Mouse (Mus musculus) gastrocnemius, postnatal 36 days (tissue): ENCODE results near the gene Klf16. TPM values are rescaled to one million over a fixed set of nuclear protein-coding genes. Genes with fewer than 3 reads are reported as not detected.

Source experiments
- DNase-seq, 2 experiments: peaks; one replicate each; pipeline ENCODE4 v3.0.0; 2022
- intact Hi-C: fragments of 180-260 bp; cut with DNase I; formaldehyde crosslinking; loops from one replicate; pipeline ENCODE4 v1.15.1; 2025
- long read RNA-seq, 2 experiments: library from polyadenylated mRNA; stranded (forward); transcript quantifications; one replicate each; pipeline ENCODE4 v2.0.0; 2021
- total RNA-seq, 2 experiments: library from RNA; stranded (reverse); gene quantifications; 2 replicates each; pipeline ENCODE4 v1.2.3; 2021

The Klf16 gene
- 1 to 10 TPM; 1.5 TPM for total RNA-seq
- long read RNA-seq, experiment 1 = 0 reads
- long read RNA-seq, experiment 2 = 0 reads

DNA sequence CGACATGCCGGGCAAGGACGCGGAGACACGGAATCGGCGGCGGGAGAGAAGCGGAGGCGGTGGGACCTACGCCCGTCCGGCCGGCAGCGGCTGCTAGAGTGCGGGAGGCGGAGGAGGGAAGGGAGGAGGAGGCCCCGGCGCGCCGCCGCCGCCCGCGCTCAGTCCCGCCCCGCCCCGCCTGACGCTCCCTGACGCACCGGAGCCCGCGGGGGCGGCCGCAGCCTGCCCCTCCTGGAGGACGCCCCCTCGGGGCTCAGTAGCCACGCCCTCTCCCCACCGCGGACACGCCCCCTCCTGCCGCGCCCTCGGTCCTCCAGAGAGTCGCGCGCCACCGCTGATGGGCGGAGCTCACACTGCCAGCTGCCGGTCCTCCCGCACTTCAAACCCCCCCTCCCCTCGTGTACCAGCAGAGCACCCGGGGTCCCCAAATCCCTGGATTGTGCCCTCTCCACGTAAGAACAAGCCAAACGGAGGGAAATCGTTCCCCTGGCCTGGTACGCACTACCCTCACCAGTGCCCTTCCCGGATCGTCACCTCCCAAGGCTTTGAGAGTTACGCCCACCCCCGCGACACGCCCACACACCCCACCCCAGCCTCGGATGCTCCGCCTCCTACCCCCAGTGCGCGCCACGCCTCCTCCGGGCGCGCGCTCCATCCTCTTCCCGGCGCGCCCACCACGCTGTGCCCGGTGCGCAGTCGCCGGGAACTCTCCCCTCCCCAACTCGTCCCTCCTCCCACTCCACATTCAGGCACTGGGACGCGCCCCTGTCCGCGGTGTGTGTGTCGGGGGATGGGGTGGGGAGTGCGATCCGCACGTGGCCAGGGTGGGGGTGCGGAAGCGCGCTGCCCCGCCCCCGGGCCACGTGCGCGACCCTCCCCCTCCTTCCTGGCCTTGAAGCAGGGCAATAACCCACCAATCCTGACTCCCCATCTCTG, at the start of gene Klf16:
Gene Klf16, minus strand, starts transcription at position 127 of the 936 bp plus-strand sequence.
- intact Hi-C loops = no loop called here
- DNase-seq = peak; percentile 97 to 99

DNA sequence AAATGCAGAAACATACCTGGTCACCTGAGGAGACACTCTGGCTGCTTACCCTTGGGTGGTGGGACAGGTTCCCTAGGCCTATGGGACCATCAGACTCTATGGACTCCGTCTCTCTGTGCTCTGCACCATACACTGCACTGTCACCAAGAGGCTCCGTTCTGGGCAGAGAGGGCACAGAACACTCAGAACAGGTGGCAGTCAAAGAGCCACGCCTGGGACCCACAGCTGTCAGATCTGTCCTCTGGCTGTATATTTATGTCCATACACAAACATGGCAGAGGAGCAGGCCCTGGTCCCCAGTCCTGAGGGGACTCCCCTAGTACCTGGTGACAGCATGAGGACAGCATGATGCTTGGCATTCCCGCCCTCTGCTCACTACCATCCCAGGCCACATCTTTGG, 48.6 kb upstream of the Klf16 start:
- DNase-seq = no peak
- intact Hi-C loops = no loop called here

DNA sequence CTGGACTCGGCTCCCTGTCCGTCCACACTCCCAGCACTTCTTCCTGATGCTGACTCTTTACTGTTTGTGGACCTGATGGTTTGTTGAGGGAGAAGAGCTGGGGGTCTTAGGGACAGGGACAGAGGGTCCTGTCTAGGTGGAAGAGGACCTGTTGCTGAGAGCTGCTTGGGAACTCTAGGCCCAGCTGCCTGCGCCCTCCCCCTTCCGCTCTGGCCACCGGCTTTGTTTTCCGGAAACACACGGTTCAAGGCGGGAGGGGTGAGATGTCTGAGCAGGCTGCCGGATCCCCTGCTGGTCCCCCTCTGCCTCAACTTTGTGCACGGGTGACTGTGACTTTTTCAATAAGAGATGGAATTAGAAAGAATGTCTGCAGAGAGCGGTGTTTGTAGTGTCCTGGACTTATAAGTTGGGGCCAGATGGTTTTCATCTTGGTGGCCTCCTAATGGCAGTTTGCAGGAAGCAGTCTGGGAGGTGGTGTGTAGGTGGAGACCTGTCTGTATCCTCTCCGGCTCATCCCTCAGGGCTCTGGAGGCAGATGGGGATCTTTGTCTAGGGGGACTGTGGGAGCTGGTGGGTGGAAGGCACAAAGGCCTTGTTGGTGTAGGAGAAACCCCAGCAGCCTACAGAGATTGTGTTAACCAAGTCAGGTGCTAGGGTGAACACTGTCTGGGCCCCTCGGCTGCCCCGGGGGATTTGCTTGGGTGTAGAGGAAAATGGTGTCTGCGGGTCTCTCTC, 46.5 kb upstream of the Klf16 start:
- intact Hi-C loops = no loop called here
- DNase-seq = peak in 1 of 2 experiments; percentile 42

DNA sequence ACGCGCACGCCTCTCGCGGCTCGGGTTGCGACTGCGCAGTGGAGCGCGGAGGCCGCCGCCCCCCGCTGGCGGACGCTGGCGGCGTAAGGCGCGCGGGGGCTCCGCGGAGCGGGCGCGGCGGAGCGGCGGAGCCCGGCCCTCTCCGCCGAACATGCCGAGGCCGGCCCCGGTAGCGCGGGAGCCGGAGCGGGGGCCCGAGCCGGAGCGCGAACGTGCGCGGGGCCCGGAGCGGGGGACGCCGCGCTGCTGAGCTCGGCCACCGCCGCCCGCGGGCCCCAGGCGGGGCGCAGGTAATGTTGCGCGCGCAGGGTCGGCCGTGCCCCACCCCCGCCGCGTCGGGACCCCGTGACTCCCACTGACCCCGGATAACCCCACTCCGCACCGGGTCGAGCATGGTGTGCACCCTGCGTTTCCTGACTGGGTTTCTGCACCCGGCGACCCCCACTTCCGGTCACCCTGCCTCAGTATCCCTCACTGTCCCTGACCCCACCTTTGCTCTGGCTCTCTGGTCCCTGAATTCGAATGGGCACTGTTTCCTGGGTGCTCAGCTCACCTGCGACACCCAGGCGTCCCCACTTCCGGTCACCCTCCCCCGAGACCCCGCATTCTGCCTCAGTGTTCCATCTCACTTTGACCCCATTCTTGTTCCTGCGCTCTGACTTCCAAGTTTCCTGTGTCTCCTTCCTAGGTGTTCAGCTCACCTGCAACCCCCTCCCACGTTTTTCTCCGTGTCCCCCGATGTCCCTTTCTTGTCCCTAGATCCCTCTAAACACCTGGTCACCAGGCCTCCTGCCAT, 45.7 kb upstream of the Klf16 start, which contains the start of gene Csnk1g2:
Gene Csnk1g2, plus strand, starts transcription at position 178 of the 796 bp plus-strand sequence.
- no peak for DNase-seq
- intact Hi-C loops = no loop called here

DNA sequence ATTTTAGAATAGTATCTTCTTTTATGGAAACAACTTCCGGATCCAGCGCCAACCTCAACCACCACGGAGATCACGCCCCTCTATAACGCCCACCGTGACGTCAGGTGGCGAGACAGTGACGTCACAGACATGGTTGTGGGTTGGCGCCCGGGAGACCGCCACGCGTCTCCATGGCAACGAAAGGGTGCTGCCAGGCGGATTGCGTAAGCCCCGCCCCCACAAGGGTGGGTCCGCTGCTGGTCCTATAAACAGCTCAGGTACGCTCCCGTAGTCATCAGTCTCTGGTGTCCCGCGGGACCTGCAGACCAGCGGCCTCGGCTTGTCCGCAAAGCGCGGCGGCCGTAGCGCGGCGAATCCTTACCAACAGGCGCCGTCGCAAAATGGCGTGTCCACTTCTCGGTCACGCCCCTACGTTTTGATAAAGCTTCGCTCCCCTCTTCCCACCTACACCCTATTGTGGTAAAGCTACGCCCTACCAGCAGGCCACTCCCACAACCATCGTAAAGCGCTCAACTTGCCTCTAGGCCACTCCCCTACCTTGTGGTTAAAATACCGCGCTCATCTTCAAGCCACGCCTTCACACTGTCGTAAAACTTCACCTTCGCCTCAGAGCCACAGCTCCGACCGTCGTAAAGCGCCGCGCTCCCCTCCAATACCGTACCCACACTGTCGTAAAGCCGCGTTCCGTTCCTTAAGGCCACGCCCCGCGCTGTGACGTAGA, 45.0 kb upstream of the Klf16 start:
- intact Hi-C loops = no loop called here
- DNase-seq = peak; percentile 97

DNA sequence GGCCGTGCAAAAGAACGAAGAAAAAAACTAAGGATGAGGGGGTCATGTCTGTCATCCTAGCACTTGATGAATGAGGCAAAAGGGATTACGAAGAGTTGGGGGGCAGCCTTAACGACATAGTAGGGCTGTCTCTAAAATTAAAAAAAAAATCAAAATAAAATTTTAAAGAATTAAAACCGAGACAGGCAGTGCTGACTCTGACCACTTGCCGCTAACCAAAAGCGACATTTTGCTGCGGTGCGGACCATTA, 44.5 kb upstream of the Klf16 start:
- DNase-seq = no peak
- intact Hi-C loops = no loop called here

DNA sequence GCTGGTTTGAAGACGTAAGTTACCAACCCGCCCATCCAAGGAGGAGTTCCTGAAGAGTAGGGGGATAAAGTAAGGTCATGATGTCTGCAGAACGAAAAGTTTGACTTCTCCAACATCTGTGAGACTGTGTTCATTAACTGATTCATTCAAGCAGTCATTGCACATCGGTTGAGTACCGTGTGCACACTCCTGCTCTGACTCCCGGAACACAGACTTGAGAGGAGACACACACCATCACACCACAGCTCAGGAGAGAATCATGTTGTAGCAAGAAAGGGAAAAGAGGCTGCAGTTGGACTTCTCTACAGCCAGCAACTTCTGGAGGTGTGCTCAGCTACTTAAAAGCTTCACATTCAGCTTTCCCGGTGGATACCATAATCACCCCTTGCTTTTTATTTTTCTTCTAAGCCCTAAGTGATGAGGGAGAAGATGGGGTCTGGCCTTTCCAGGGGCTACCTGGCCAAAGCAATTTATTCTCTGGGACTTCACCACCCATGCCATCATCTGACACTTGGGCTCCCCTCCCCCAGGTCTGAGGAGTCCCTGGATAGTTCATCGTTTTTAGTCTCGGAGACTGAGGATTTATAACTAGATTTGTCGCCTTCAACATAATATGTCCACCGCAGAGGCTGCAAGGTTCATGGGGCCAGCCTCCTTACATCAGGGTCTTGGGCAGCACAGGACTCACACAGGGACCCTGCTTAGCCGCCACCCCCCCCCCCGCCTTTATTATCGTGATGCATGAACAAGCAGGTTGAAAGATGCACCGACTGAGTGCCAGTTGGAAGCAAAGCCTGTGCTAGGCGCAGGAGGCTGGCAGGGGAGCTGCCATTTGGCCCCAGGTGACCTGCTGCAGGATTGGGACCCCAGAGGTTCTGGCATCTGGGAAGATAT, 43.9 kb upstream of the Klf16 start:
- intact Hi-C loops = no loop called here
- no peak for DNase-seq

DNA sequence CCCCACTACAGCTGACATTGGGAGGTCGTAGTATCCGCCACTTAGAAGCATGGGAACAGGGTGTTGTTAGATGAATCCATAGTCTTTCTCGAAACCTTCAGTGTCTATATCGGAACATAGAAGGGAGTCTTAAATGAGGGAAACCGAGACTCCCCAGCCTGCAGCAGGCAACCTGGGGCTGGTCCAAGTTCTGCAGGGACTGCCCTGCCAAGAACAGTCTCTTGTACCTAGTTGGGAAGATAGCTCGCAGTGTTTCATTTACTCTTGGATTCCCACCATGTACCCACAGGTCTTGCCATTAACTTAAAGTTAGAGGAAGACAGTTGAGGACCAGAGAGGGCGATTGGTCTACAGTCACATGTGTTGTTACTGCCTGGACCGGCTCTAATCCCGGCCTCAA, 43.2 kb upstream of the Klf16 start:
- no peak for DNase-seq
- intact Hi-C loops = no loop called here

- intact Hi-C loops = no loop called here
These were observed 42.5 kb upstream of the Klf16 start for GRCm38 (mm10) chr10:80619465-80620244.

DNA sequence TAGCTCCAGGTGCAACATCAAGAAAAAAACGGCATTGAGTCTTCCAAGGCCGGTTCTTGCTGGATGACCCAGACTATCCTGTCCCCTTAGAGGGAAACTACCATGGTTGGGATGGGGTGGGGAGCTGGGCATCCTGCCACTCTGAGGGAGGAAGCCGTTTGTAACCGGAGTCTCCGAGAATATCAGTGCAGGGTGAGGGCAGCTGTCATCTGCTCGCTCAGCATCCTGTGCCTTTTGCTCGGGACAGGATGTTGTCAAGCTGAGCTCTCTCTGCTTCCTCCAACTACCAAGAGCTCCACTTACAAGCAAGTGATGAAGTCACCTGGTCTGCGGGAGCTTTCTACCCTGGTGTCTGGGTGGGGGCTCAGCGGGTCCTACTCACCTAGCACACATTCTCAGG, 41.1 kb upstream of the Klf16 start:
- intact Hi-C loops = no loop called here
- DNase-seq = no peak

More at GRCm38 (mm10) chr10:80619465-80620244, 42.5 kb upstream of the Klf16 start:
- DNase-seq = no peak

- intact Hi-C loops = no loop called here
- no peak for DNase-seq
These were observed 37.2 kb upstream of the Klf16 start for GRCm38 (mm10) chr10:80614351-80614750.

DNA sequence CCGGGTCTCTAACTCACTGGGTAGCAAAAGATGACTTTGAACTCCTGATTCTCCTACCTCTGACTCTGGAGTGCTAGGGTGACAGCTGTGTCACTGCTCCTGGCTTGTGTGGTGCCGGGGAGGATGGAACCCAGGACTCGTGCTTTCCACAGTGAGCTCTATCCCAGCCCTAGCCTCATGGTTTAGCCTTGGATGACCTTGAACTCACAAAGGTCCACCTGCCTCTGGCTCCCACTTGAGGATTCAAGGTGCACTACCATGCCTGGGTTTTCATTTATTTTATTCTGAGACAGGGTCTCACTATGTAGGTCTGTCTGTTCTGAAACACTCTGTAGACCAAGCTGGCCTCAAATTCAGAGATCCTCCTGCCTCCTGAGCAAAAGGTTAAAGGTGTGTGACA, 36.7 kb upstream of the Klf16 start:
- intact Hi-C loops = no loop called here
- DNase-seq = no peak

DNA sequence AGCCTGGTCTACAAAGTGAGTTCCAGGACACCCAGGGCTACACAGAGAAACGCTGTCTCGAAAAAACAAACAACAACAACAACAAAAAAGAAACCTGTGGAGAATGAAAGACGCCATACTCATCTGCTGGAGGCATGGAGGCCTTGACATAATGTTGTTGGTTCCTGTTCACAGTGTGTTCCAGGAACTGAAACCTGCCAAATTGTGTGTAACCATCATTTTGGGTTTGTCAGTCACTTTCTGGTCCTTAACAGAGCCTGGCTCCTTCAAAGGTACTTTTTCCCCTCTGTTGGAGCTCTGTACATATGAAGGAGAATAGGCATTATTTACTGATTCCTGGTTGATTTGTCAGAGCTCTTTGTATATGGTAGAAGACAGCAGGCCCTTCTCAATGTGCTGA, 34.8 kb upstream of the Klf16 start:
- intact Hi-C loops = loop anchor here (2.0 kb wide), 1 partner anchor 77 kb away; no protein-coding TSS in a partner anchor

GRCm38 (mm10) chr10:80611024-80611423, 33.9 kb upstream of the Klf16 start:
- no peak for DNase-seq
- intact Hi-C loops = loop anchor here (2.0 kb wide), 1 partner anchor 78 kb away; no protein-coding TSS in a partner anchor

More for the DNA sequence above, 34.8 kb upstream of the Klf16 start:
- DNase-seq = no peak

DNA sequence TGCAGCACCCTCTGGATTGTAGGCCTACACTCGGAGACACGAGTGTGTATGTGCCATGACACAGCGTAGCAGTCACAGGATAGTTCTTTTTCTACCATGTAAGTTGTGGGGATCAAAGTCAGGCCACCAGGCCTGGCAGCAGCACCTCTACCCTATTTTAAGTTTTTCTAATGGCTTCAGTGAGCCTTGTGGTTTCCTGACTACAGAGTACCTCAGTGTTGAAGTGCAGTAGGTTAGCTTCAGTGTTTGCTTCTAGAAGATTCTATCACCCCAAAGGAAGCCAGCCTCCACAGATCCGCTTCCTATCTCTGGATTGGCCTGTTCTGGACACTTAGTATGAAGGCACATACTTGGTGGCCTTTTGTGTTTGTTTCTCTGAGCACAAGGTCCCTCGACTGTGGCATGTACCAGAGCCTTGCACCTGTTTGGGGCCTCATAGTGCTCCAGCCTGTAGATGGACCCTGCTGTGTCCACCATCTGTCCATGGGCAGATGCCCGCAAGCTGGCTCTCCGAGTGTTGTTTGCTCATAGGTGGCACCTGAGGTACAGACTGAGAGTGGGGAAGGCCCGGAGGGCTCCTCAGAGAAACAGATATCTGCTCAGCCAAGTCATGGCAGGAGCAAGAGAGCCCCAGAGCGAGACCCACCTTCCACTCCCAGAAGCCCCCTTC, 33.1 kb upstream of the Klf16 start:
- intact Hi-C loops = loop anchor here (2.0 kb wide), 1 partner anchor 79 kb away; no protein-coding TSS in a partner anchor
- no peak for DNase-seq

DNA sequence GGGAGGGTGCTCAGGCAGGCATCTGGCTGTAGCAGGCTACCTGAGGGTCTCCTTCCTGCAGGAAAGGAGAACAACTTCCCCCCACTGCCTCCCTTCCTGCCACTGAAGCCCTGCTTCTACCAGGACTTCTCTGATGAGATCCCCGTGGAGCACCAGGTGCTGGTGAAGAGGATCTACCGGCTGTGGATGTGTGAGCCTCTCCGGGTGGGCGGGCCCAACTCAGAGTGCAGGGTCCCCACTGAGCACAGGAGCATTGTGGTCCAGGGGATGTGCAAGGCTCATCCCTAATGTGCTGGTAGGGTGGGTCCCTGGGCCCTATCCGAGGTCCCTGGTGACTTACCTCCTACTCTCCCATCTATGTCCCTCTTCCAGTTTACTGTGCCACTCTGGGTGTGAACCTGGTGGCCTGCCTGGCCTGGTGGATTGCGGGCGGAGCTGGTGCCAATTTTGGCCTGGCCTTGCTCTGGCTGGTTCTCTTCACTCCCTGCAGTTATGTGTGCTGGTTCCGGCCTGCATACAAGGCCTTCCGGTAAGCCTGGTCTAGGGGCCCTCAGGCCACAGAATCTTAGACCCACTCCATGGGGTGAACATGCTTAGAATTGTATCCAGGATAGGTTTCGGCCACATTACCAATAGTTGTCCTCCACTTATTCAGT, 32.3 kb upstream of the Klf16 start:
- intact Hi-C loops = no loop called here
- DNase-seq = no peak

GRCm38 (mm10) chr10:80608435-80608834, 31.3 kb upstream of the Klf16 start:
- DNase-seq = no peak
- intact Hi-C loops = no loop called here
